Comparison of ENCODE assay signal across 9 mouse cellular contexts in the genomic region with DNA sequence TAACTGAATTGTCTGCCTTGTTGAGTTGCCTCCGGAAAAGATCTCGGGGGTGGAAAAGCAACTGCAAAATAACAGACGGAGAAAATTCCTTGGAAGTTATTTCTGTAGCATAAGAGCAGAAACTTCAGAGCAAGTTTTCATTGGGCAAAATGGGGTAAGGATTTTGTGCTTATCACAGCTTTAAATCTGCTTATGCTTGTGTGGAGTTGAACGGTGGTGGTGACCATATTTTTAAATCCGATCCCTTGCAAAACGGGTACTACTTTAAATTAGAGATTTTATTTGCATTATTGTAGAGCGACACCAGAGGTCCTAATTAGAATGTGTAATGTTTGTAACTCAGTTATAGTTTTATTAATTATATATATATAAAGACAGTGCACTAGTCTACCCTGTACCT. TPM values are rescaled to one million over a fixed set of nuclear protein-coding genes. Genes with fewer than 3 reads are reported as not detected.
A peak's percentile ranks its signal among the peaks of the same experiment; 100 is the strongest.
DNase-seq lines count a peak whose midpoint lies in the region; ATAC-seq and TF ChIP-seq lines count a peak whose summit lies in the region.
"Had no signal": no experiment of that assay in that cellular context is flagged by ENCODE, and none has a peak within 500 bp of the region (broad histone marks: within the 10 kb centered on the region; RNA-seq: fewer than 3 reads in every experiment).

No protein-coding gene starts in this region.

- peak overlapping the region; percentile 76 for H3K4me2 ChIP-seq in heart, embryonic 13.5 days
- H3K4me2 ChIP-seq in hindbrain, embryonic 12.5 days (replicated peaks), result peak overlapping the region; percentile 76
- H3K4me2 ChIP-seq in midbrain, embryonic 14.5 days (ENCODE audit: low read length), result peak overlapping the region; percentile 90

- no peak for DNase-seq in heart, postnatal 25 days (ENCODE audit: low spot score)
- DNase-seq in G1E (ENCODE audit: low spot score), result no peak
- no peak for DNase-seq in midbrain, embryonic 14.5 days
- DNase-seq in left cerebral cortex, adult 9 months (ENCODE audit: low spot score in 2 of 2), result no peak
- DNase-seq in right cerebral cortex, adult 2 months (ENCODE audit: low spot score in 2 of 2), result no peak
- no peak for DNase-seq in layer of hippocampus, adult 8-10 months (ENCODE audit: low spot score in 2 of 2)
- DNase-seq: thymus, postnatal 36 days had no signal

- H3K9ac ChIP-seq in heart, embryonic 13.5 days, result peak overlapping the region; percentile 98
- H3K9ac ChIP-seq in hindbrain, embryonic 12.5 days, result peak overlapping the region; percentile 88
- H3K9ac ChIP-seq in midbrain, embryonic 14.5 days (replicated peaks; ENCODE audit: low read length), result peak overlapping the region; percentile 95; the same call in 1 of the 2 replicates

- 2% methylated on average over 7 of the region's 7 CpGs for WGBS in heart, embryonic 13.5 days
- WGBS in hindbrain, embryonic 12.5 days, result 10% methylated on average over 7 of the region's 7 CpGs
- 9% methylated on average over 7 of the region's 7 CpGs for WGBS in midbrain, embryonic 14.5 days

- intact Hi-C loops in heart, postnatal 25 days (cut with DNase I), result loop anchor here (5.0 kb wide), 1 partner anchor 307 kb away; no protein-coding TSS in a partner anchor

- H3K36me3 ChIP-seq in heart, embryonic 13.5 days, result no peaks in the 10 kb centered on the region
- peaks cover 2% of the 10 kb centered on the region for H3K36me3 ChIP-seq in G1E (replicated peaks)
- no peaks in the 10 kb centered on the region for H3K36me3 ChIP-seq in hindbrain, embryonic 12.5 days
- H3K36me3 ChIP-seq in midbrain, embryonic 14.5 days (ENCODE audit: control insufficient read depth, insufficient read depth, low read length), result no peaks in the 10 kb centered on the region

- TF ChIP-seq CTCF in G1E (IDR thresholded peaks at IDR 0.05; ENCODE audit: low read depth, low read length), result no peak

- H3K4me1 ChIP-seq in heart, embryonic 13.5 days, result peaks cover 38% of the 10 kb centered on the region
- H3K4me1 ChIP-seq in G1E (ENCODE audit: insufficient read depth, low read depth, low read length), result peaks cover 40% of the 10 kb centered on the region
- H3K4me1 ChIP-seq in hindbrain, embryonic 12.5 days, result peaks cover 25% of the 10 kb centered on the region
- peaks cover 36% of the 10 kb centered on the region for H3K4me1 ChIP-seq in midbrain, embryonic 14.5 days (ENCODE audit: control insufficient read depth, insufficient read depth, low read length)

- no peaks in the 10 kb centered on the region for H3K9me3 ChIP-seq in heart, embryonic 13.5 days
- H3K9me3 ChIP-seq in G1E (replicated peaks), result no peaks in the 10 kb centered on the region
- H3K9me3 ChIP-seq in hindbrain, embryonic 12.5 days (replicated peaks), result no peaks in the 10 kb centered on the region
- no peaks in the 10 kb centered on the region for H3K9me3 ChIP-seq in midbrain, embryonic 14.5 days (ENCODE audit: control insufficient read depth, low read length)

- peak overlapping the region; percentile 94 for H3K27ac ChIP-seq in heart, embryonic 13.5 days (replicated peaks)
- H3K27ac ChIP-seq in hindbrain, embryonic 12.5 days, result no peak overlapping the region
- H3K27ac ChIP-seq in midbrain, embryonic 14.5 days (replicated peaks; ENCODE audit: low read depth, low read length), result no peak overlapping the region

- no peaks in the 10 kb centered on the region for H3K27me3 ChIP-seq in heart, embryonic 13.5 days (replicated peaks)
- no peaks in the 10 kb centered on the region for H3K27me3 ChIP-seq in G1E (ENCODE audit: insufficient read depth, low read length)
- no peaks in the 10 kb centered on the region for H3K27me3 ChIP-seq in hindbrain, embryonic 12.5 days
- no peaks in the 10 kb centered on the region for H3K27me3 ChIP-seq in midbrain, embryonic 14.5 days (ENCODE audit: control insufficient read depth, insufficient read depth, low read length)

- ATAC-seq in heart, embryonic 13.5 days (ENCODE audit: extremely low read depth, insufficient number of reproducible peaks, low FRiP score, low TSS enrichment), result no peak
- no peak for ATAC-seq in G1E (ENCODE audit: extremely low read depth, insufficient number of reproducible peaks, low FRiP score, poor library complexity, severe bottlenecking)
- no peak for ATAC-seq in hindbrain, embryonic 12.5 days (ENCODE audit: low FRiP score)
- ATAC-seq in midbrain, embryonic 14.5 days (ENCODE audit: low FRiP score, low TSS enrichment), result no peak

- H3K4me3 ChIP-seq in heart, embryonic 13.5 days, result peak overlapping the region; percentile 88
- H3K4me3 ChIP-seq in G1E (ENCODE audit: low read depth, low read length), result peak overlapping the region; percentile 93; the same call in 1 of the 2 replicates
- peak overlapping the region; percentile 90 for H3K4me3 ChIP-seq in hindbrain, embryonic 12.5 days
- peak overlapping the region; percentile 90 for H3K4me3 ChIP-seq in midbrain, embryonic 14.5 days (replicated peaks; ENCODE audit: low read depth, low read length)

RNA-seq across cellular contexts. Expression of a gene that starts 5.7 kb away (rescaled TPM):
- 10.6 and 11.1 TPM in 2 replicates for polyA plus RNA-seq in heart, embryonic 13.5 days (2015; fragmentation: Nextera tagmentation; extraction: Ambion mirVana)
- total RNA-seq in heart, postnatal 25 days (2021), result 10 to 100 TPM; 61.1 to 63.8 TPM
- total RNA-seq in G1E (2014; fragmentation: Nextera tagmentation), result 20.9 and 24.5 TPM in 2 replicates
- 27.4 and 30.4 TPM in 2 replicates for total RNA-seq in G1E (2017)
- 5.3 and 6.1 TPM in 2 replicates for polyA plus RNA-seq in G1E (2012)
- polyA plus RNA-seq in hindbrain, embryonic 12.5 days (2016; fragmentation: Nextera tagmentation; extraction: Ambion mirVana), result 19.5 and 22.5 TPM in 2 replicates
- polyA plus RNA-seq in midbrain, embryonic 14.5 days (2014; fragmentation: Nextera tagmentation; extraction: Ambion mirVana), result 17.1 and 17.4 TPM in 2 replicates
- total RNA-seq in layer of hippocampus, adult 8-10 months (2022), result 100 to 1,000 TPM; 117 to 181 (median 146) TPM
